Mouse (Mus musculus): Measurements from ENCODE around the gene Sh2d1b2.

Gene Sh2d1b2

GRCm38 (mm10) chr1:170277016-170277415, 44.5 kb downstream of the Sh2d1b2 start, which contains the start of gene Sh2d1b1:
Gene Sh2d1b1 (plus strand): TSS chr1:170277320.
- DNase-seq (ENCODE audit: low spot score) = no peak

DNA sequence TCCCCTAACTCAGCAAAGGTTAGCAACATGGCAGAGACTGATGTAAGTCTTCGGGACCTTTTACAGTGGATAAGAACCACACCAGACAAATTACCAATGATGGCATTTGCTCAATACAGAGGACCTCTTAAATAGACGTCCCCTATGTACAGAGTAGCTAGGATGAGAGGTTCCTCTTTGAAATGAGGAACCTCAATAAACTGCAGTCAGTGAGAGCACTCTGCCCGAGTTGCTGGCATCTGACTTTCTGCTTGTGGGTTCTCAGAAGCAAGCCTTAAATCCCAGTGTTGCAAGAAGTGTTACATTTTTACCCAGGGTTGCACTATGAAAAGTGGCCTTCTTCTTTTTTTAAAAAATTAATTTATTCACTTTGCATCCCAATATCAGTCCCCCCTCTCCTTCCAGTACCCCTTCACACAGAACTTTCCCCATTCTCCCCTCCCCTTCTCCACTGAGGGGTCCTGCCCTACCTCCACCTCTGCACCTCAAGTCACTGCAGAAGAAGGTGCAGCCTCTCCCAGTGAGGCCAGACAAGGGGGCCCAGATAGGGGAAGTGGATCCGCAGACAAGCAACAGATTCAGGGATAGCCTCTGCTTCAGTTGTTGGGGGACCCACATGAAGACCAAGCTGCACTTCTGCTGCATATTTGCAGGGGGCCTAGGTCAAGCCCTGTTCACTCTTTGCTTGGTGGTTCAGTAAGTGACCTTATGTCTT, 50.0 kb downstream of the Sh2d1b2 start:
- no peak for DNase-seq (ENCODE audit: low spot score)

DNA sequence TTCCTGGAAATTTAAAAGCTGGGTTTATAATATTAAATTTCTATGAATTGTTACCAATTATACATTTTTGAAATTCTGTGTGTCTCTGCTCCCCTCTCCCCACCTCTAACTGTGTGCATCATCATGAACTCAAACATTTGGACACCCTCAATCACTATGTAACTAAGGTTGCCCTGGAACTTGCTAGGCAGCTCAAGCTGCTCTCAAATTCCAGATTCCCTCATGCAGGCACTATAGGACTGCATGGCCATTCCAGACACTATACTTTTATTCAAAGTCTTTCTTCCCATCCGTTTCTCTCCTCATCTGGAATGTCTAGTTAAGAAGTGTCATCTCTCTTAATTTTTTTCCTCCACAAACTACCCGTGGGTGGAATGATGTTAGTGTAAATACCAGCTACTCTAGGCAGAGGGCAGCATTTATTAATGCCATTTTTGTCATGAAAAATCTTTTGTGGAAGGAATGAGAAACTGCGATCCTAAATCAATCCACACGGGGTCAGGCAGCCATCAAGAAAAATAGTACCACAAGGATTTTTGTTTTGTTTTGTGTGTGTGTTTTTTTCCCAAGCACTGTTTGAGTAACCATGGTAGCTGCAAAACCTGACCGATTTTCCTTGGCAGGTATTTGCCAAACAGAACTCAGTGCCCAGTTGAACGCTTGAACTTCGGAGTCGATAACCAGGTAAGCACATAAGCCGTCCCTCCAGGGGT, 59.8 kb downstream of the Sh2d1b2 start:
- peak; percentile 82 for DNase-seq (ENCODE audit: low spot score)

DNA sequence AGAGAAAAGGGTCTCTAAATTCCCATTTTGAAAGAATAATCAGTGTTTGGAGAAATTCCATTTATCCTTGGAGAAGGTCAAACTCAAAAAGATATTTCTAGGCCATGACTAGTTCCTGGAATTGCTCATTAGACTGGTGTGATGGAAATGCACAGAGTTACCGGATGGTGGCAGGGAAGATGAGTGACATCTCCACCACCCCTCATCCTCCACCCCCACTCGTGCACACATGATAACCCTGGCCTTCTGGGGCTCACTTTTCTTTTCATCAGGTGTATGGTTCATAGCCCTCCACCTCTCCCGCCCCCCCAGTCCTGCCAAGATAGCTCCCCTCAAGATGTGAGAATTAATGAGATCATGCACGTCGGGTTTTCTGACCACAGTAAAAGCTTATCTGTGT, 60.7 kb downstream of the Sh2d1b2 start:
- DNase-seq (ENCODE audit: low spot score) = no peak

- peak; percentile 29 for DNase-seq (ENCODE audit: low spot score)
Measured at GRCm38 (mm10) chr1:170294786-170295570, 62.4 kb downstream of the Sh2d1b2 start.

DNA sequence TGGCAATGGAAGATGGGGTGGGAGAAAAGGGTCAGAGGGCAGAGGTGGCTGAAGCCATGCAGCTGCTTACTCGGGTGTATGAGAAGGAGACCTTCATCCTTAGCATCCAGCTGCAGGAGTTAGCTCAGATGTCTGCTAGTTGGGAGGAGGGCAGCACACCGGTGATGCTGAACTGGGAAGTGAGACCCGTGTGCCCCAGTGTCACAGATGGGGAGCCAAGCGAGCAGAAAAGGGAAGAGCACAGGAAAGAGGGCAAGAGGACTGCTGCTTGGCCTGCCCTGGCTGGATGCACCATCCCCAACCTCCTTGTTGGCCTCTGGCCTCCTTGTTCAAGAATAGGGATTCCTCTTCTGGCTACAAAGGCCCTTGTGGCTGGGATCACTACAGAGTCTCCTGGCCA, 66.9 kb downstream of the Sh2d1b2 start:
- DNase-seq (ENCODE audit: low spot score) = no peak

DNA sequence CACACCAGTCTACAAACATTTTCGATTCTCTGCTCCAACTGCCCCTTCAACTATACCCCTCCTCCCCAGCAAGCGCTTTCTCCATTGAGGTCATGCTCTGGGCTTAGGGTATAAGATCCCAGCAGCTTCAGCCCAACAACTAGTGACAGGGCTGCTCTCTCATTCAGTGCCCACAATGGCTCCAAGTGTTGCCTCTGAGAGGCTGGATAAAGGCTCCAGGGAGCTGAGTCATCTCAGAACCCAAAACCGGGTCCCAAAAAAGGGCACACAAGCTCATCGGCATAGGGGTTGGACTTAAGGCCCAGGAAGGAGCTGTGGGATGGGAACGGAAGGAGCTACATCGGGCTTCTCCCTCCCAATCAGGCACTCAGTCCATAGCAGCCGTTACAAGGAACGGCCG, 69.1 kb downstream of the Sh2d1b2 start:
- DNase-seq (ENCODE audit: low spot score) = no peak

GRCm38 (mm10) chr1:170302456-170302855, 69.9 kb downstream of the Sh2d1b2 start:
- no peak for DNase-seq (ENCODE audit: low spot score)

DNA sequence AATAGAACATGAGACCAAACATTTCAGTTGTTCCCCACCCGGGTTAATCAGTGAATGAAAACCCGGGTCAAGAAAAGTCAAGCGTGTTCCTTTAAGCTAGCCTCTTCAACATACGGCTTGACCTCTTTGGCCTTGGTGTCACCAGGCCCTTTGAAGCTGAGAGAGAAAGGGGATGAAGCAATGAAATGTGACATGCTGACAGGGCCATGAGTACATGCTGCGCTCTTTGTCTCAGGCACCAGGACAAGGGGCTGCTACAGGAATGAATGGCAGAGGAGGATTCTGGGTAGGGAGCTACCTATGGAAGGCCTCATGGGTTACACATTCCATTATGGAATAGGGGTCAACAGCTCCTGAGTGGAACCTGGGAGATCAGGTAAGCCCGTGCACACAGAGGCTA, 70.6 kb downstream of the Sh2d1b2 start:
- peak; percentile 77 for DNase-seq (ENCODE audit: low spot score)

All from embryo, embryonic 10 days (tissue).